Mouse (Mus musculus): ENCODE data around the gene Hecw2.

The Hecw2 gene

DNA sequence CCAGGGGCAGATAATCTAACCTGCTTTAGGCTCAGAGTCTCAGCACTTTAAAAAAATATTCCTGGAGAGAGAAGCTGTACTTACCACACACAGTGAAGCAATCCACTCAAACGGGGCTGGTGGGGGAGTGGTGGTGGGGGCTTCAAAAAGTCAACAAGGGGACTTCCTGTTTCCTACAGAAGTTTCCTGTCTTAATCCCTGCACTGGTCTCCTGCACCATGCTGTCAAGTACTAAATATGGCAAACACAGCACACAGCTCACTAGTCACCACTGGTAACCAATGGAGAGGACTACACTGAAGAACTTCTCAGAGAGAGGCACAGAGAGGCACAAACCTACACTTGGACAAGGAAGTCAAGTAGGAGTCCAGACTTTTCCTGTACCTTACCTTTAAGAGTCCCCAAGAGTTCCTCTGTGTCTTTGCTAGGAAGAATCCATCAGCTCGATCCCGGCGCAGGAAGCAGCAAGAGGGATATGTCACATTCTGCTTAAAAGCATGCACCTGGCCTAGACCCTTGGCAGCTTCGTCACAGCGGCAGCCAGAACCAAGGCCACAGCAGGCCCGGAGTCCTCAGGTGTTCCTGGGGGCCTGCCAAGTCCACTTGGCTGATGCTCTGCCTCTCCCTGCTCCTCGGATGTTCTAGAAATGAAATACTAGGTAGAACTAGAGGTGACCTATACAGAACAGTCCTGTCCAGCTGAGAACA lies 217.0 kb downstream of the Hecw2 start:
- DNase-seq (ENCODE audit: low read depth, low spot score) = no peak
- no peaks in the 10 kb centered on the region for H3K27me3 ChIP-seq (ENCODE audit: control insufficient read depth, insufficient read depth, low read length, poor library complexity, severe bottlenecking)
- no peaks in the 10 kb centered on the region for H3K36me3 ChIP-seq (ENCODE audit: control insufficient read depth, insufficient read depth, low read length, poor library complexity, severe bottlenecking)

DNA sequence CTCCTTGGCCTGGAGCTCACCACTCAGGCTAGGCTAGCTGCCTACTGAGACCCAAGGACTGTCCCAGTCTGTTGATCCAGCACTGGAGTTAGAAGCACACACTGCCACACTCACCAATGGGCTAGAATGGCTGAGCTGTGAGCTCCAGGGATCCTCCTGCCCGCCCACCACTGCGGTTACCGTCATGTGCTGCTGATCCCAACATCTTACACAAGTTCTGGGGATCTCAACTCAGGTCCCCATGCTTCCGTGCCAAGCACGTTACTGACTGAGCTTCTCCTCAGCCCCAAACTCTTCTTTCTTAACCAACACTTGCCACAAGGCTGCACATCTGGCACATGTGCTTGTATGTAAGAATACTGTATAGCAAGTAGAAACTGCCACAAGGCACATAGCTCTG lies 218.2 kb downstream of the Hecw2 start:
- no peaks in the 10 kb centered on the region for H3K27me3 ChIP-seq (ENCODE audit: control insufficient read depth, insufficient read depth, low read length, poor library complexity, severe bottlenecking)
- DNase-seq (ENCODE audit: low read depth, low spot score) = no peak
- H3K36me3 ChIP-seq (ENCODE audit: control insufficient read depth, insufficient read depth, low read length, poor library complexity, severe bottlenecking) = no peaks in the 10 kb centered on the region

DNA sequence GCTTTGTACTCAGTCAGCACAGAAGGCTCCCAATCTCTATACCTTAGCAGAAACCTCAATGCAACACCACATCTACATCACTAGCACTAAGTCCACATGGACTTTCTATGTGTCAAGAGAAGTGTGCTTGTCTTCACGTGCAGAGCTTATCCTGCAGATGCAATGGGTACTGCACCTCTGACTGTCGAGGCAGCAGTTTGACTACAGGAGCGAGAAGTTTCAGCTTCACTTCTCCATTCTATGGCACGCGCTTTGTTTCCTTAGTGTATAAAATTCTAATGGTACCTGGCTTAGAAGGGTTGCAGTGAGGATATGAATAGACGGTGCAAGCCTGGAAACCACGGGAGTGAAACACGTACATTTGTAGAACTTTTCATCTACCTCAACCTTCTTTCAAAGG lies 218.9 kb downstream of the Hecw2 start:
- DNase-seq (ENCODE audit: low read depth, low spot score) = peak; percentile 60
- no peaks in the 10 kb centered on the region for H3K27me3 ChIP-seq (ENCODE audit: control insufficient read depth, insufficient read depth, low read length, poor library complexity, severe bottlenecking)
- H3K36me3 ChIP-seq (ENCODE audit: control insufficient read depth, insufficient read depth, low read length, poor library complexity, severe bottlenecking) = no peaks in the 10 kb centered on the region

DNA sequence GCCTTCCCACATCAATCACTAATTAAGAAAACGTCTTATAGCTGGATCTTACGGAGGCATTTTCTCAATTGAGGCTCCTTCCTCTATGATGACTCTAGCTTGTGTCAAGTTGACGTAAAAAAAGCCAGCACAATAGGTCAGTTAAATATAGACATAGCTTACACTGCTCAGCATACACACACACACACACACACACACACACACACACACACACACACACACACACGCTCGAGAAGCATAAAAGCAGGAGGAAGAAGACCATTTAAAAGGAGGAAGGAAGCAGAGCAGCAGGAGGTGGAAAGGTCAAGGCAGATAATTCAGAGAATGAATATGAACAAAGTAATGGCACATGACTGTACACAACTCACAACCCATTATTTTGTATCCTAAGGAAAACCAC lies 220.0 kb downstream of the Hecw2 start:
- Histone ChIP-seq H3K36me3 (ENCODE audit: control insufficient read depth, insufficient read depth, low read length, poor library complexity, severe bottlenecking) (no peaks in the 10 kb centered on the region), H3K27me3 (ENCODE audit: control insufficient read depth, insufficient read depth, low read length, poor library complexity, severe bottlenecking) (no peaks in the 10 kb centered on the region)
- peak; percentile 9 for DNase-seq (ENCODE audit: low read depth, low spot score)

DNA sequence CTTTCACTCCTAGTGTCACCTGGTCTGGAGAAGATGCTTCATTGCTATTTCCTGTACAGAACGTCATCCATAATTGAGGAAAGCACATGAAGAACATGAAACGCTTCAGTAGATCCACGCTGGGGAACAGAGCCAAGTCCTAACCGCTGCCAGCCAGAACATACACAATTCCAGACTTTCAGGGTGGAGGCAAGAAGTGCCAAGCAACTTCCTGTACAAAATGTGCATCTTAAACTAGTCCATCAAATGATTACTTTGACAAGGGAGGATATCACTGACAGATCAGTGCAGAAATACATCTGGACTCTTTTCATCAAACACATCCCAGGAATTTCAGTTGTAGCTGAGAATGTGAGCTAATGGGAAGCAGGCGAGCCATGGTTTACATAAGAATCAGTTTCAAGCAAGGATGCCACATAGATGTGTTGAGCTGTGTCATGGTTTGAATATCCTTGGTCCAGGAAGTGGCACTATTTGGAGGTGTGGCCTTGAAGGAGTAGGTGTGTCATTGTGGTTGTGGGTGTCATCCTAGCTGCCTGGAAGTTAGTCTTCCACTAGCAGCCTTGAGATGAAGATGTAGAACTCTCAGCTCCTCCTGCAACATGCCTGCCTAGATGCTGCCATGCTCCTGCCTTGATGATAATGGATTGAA lies 224.5 kb downstream of the Hecw2 start:
- Histone ChIP-seq H3K36me3 (ENCODE audit: control insufficient read depth, insufficient read depth, low read length, poor library complexity, severe bottlenecking) (no peaks in the 10 kb centered on the region), H3K27me3 (ENCODE audit: control insufficient read depth, insufficient read depth, low read length, poor library complexity, severe bottlenecking) (no peaks in the 10 kb centered on the region)
- DNase-seq (ENCODE audit: low read depth, low spot score) = no peak

DNA sequence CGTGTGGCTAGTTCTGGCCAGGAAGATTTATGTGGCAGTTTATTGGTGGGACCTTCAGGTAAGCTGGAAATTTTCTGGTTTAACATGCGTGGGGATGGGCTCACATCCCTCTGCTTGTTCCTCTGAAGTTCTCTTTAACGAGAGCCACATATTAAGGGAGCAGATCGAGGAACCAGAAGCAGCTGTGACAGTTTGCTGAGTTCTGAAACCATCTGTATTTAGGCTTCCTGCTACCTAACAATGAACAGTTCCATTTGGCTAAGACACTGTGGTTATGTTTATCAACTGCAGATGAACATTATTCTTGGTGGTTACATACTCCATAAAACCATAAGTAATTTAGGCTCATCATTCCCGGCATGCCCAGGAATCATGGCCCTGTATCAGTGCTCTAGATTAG lies 242.6 kb downstream of the Hecw2 start:
- no peak for DNase-seq (ENCODE audit: low read depth, low spot score)
- Histone ChIP-seq H3K27me3 (ENCODE audit: control insufficient read depth, insufficient read depth, low read length, poor library complexity, severe bottlenecking) (no peaks in the 10 kb centered on the region), H3K36me3 (ENCODE audit: control insufficient read depth, insufficient read depth, low read length, poor library complexity, severe bottlenecking) (no peaks in the 10 kb centered on the region)

DNA sequence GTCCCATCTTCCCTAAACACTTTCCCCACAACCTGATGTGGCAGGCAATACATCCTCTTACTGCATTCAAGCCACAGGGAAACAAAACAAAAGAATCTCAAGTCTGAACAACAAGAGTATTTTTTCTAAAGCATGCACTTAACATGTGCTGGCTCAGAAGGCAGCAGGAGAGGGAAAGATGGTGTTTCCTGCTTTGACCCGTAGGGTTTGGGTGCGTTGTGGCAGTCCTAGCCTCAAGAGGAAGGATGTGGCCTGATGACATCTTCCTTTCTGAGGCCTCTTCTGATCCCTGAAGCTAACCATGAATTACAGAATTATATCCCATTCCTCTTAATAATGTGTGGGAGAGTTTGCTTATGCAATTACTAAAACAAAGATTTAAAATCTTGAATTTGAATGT lies 249.2 kb downstream of the Hecw2 start:
- no peaks in the 10 kb centered on the region for H3K36me3 ChIP-seq (ENCODE audit: control insufficient read depth, insufficient read depth, low read length, poor library complexity, severe bottlenecking)
- no peak for DNase-seq (ENCODE audit: low read depth, low spot score)
- no peaks in the 10 kb centered on the region for H3K27me3 ChIP-seq (ENCODE audit: control insufficient read depth, insufficient read depth, low read length, poor library complexity, severe bottlenecking)

DNA sequence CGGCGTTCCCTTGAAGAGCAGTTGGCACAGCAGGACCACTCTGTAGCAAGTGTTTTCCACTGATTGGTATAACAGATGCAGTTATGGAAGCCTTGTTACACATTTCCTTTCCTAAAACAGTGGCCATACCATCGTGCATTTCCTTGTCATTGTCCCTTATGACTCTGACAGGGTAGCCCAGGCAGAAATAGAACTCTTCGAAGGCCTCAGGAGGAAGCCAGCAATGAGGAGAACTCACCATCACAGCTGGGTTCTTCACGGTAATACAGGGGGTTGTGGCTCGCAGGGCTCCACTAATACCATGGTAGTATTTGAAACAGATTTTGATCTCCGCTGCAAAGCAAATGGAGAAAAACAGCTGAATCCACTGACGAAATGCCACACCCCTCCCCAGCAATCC lies 252.5 kb downstream of the Hecw2 start:
- H3K27me3 ChIP-seq (ENCODE audit: control insufficient read depth, insufficient read depth, low read length, poor library complexity, severe bottlenecking) = no peaks in the 10 kb centered on the region
- DNase-seq (ENCODE audit: low read depth, low spot score) = no peak

DNA sequence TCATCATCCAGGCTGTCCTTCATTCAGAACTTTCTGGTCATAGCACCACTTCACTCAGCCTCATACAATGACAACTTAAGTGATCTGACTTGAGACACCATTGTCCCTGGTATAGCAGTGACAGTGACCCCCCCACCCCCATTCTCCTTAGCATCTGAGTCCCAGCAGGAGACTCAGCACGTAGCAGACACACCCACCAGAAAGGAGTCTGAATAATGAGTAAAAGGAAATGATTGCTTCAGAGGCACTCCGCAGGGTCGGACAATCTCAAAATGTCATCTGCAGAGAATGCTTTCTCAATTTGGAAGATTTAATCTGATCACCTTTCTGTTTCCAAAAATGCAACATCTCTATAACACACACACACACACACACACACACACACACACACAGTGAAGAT lies 253.4 kb downstream of the Hecw2 start:
- Histone ChIP-seq H3K27me3 (ENCODE audit: control insufficient read depth, insufficient read depth, low read length, poor library complexity, severe bottlenecking) (no peaks in the 10 kb centered on the region), H3K36me3 (ENCODE audit: control insufficient read depth, insufficient read depth, low read length, poor library complexity, severe bottlenecking) (no peaks in the 10 kb centered on the region)
- no peak for DNase-seq (ENCODE audit: low read depth, low spot score)

More for the DNA sequence above, 252.5 kb downstream of the Hecw2 start:
- H3K36me3 ChIP-seq (ENCODE audit: control insufficient read depth, insufficient read depth, low read length, poor library complexity, severe bottlenecking) = no peaks in the 10 kb centered on the region

DNA sequence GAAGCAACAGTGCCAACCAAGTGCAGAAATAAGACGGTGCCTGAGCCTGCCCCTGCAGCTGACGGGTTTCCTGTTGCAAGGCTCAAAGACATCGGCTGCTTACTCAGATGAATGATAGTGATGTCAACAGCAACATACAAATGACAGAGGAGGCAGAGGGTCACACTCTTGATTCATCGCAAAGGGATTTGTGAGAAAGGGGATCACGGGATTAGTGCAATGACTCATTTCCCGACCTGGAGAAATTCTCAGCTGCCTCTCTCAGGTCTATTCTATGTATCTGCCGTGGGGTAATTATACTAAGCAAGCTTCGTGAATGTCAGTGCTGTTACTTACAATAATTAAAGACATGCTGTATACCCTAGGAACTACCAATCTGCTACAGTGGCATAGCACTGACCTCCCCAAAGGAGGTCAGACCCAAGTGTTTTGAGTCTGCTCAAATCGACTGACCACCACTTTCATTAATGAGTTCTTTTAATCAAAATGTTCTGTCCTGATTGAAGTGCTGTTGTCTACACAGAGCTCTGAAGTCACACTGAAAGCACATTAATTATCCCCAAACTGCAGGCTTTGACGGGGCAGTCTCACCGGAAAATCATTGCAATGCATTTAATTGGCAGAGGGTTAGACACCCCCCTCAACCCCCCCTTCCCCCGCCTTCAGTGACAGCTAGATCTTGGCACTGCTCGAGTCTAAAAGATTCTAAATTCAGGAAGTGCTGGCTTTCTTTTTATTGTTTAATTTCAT lies 254.5 kb downstream of the Hecw2 start:
- peak; percentile 7 for DNase-seq (ENCODE audit: low read depth, low spot score)
- H3K27me3 ChIP-seq (ENCODE audit: control insufficient read depth, insufficient read depth, low read length, poor library complexity, severe bottlenecking) = no peaks in the 10 kb centered on the region
- no peaks in the 10 kb centered on the region for H3K36me3 ChIP-seq (ENCODE audit: control insufficient read depth, insufficient read depth, low read length, poor library complexity, severe bottlenecking)

DNA sequence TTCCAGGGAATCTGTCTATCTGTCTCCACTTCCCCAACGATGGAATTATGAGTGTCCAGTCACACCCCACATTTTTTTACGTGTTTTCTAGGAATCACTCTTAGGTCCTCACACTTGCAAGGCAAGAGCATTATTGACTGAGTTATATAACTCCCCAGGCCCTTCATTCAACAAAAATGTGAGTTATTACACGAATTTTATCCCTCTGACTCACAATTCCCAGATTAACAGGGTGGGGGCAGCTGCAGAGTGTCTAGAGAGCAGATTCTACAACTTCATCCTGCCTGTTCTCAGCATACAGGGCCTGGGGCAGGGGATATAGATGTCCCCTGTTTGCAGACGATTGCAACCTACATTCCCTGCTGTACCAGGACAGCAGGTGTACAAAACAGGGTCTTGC lies 255.7 kb downstream of the Hecw2 start:
- Histone ChIP-seq H3K36me3 (ENCODE audit: control insufficient read depth, insufficient read depth, low read length, poor library complexity, severe bottlenecking) (no peaks in the 10 kb centered on the region), H3K27me3 (ENCODE audit: control insufficient read depth, insufficient read depth, low read length, poor library complexity, severe bottlenecking) (no peaks in the 10 kb centered on the region)
- DNase-seq (ENCODE audit: low read depth, low spot score) = no peak

DNA sequence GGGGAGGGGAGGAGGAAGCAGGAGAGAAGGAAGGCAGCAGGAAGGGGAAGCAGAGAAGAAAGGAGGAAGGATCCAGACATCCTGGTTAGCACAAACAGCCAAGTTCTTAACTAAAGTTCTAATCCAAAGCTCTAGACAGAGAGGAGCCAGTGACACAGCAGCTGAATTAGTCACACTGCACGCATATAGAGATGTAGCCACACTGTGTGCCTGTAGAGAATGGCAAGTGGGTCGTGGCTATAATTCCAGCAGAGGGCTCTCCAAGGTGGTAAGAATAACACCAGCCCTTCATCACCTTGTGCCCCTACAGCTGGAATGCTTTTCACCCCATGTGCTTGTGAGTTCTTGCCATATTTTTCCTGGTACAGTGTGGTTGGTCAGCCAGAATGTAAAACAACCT lies 261.7 kb downstream of the Hecw2 start:
- Histone ChIP-seq H3K36me3 (ENCODE audit: control insufficient read depth, insufficient read depth, low read length, poor library complexity, severe bottlenecking) (no peaks in the 10 kb centered on the region), H3K27me3 (ENCODE audit: control insufficient read depth, insufficient read depth, low read length, poor library complexity, severe bottlenecking) (no peaks in the 10 kb centered on the region)
- DNase-seq (ENCODE audit: low read depth, low spot score) = no peak

DNA sequence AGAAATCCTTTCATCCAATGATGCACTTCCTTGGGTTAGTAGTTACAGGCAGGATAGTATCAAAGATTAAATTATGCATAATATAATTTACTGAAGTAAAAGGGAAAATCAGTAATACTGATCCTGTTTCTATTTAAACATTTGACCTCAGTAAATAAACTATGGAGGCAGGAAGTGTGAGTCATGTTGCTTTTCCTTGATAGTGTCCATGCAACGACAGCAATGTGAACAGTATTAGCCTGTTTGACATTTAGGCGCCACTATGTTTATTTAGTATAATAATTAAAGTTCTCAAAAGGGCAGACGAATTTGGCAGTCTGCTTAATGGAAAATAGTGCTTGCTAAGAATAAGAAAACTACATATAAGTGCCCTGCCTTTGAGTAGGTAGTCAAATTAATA lies 263.7 kb downstream of the Hecw2 start:
- no peak for DNase-seq (ENCODE audit: low read depth, low spot score)
- no peaks in the 10 kb centered on the region for H3K36me3 ChIP-seq (ENCODE audit: control insufficient read depth, insufficient read depth, low read length, poor library complexity, severe bottlenecking)
- no peaks in the 10 kb centered on the region for H3K27me3 ChIP-seq (ENCODE audit: control insufficient read depth, insufficient read depth, low read length, poor library complexity, severe bottlenecking)

DNA sequence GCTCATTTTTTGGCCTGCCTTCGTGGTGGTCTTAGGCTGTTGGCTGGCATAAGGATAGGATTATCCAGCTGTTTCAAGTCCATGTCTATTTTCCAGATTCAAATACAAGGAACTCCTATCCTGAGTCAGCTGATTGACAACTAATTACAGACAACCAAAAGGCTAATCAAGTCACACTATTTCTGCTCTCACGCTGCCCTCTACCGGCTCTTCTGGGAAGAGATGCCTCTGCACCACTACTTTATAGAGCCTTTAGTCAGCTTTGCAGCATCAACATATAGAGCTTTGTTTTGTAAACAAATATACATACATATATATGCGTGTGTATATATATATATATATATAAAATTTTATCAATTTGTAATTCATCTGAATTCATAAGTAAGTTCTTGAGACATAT lies 267.4 kb downstream of the Hecw2 start:
- Histone ChIP-seq H3K27me3 (ENCODE audit: control insufficient read depth, insufficient read depth, low read length, poor library complexity, severe bottlenecking) (no peaks in the 10 kb centered on the region), H3K36me3 (ENCODE audit: control insufficient read depth, insufficient read depth, low read length, poor library complexity, severe bottlenecking) (no peaks in the 10 kb centered on the region)
- DNase-seq (ENCODE audit: low read depth, low spot score) = peak; percentile 74

DNA sequence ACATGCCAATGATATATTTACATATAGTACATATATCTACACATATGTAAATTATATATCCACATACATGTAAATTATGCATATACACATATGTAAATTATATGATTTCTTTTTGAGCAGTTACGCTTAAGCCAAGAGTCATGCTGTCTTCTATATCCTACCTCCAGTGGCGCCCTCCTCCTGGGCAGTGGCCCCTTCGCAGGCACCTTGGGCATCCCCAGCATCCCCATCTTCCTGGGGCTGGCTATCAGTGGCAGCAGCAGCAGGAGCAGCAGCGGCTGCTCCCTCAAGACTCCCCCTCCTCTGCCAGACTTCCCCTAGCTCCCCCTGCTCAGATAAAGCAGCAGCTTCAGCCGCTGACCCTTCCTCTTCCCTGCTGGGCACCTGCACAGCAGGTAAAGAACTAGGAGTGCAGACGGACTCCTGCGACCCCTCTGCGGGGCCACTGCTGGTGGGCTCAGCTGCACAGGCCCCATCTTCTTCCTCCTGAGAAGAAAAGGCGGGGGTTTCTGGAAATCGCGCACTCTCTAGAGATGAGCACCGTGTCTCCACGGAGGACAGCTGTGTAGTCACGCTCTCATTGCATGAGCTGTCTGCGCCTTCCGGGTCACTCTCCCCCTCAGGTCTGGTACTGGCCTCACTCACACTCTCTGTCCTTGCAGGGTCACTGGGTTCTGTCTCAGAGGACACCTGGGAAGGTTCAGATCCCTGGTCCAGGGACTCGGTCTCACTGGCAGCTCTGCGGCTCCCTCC lies 269.6 kb downstream of the Hecw2 start:
- H3K27me3 ChIP-seq (ENCODE audit: control insufficient read depth, insufficient read depth, low read length, poor library complexity, severe bottlenecking) = no peaks in the 10 kb centered on the region

More for the DNA sequence above, 269.6 kb downstream of the Hecw2 start:
- no peak for DNase-seq (ENCODE audit: low read depth, low spot score)
- no peaks in the 10 kb centered on the region for H3K36me3 ChIP-seq (ENCODE audit: control insufficient read depth, insufficient read depth, low read length, poor library complexity, severe bottlenecking)
